Mouse (Mus musculus) heart, embryonic 14.5 days (tissue): ENCODE results near the gene Crygn. TPM values are rescaled to one million over a fixed set of nuclear protein-coding genes. Genes with fewer than 3 reads are reported as not detected.

Source experiments
- ATAC-seq: fragments of 200-750 bp; cut with Nextera tagmentation; 2 replicates; pipeline ENCODE4 v1.8.0; 2017; ENCODE audit warnings: low read depth, moderate TSS enrichment; ENCODE audit not compliant: insufficient number of reproducible peaks, insufficient read depth, low FRiP score
- H3K27ac ChIP-seq, 2 experiments: fragments of 200-500 bp in 1 of 2; fragments of 300-500 bp in 1 of 2; sonication (generic) in 1 of 2; replicated peaks in 1 of 2; 2 replicates each; pipeline ENCODE4 v1.5.1; 2012 to 2014; ENCODE audit warnings: low read depth in 2 of 2, low read length in 2 of 2, control low read depth in 1 of 2, mild to moderate bottlenecking in 1 of 2, mixed read lengths in 1 of 2; ENCODE audit not compliant: control insufficient read depth in 1 of 2, insufficient read depth in 1 of 2
- H3K27me3 ChIP-seq: fragments of 300-500 bp; sonication (generic); 2 replicates; pipeline ENCODE4 v1.6.1; 2014; ENCODE audit warnings: mild to moderate bottlenecking, low read length, control low read depth; ENCODE audit not compliant: control insufficient read depth, insufficient read depth
- H3K36me3 ChIP-seq: fragments of 300-500 bp; sonication (generic); 2 replicates; pipeline ENCODE4 v1.6.1; 2014; ENCODE audit warnings: mild to moderate bottlenecking, control low read depth, low read length, mixed read lengths; ENCODE audit not compliant: control insufficient read depth, insufficient read depth
- H3K4me1 ChIP-seq, 2 experiments: fragments of 200-500 bp in 1 of 2; fragments of 300-500 bp in 1 of 2; sonication (generic) in 1 of 2; 2 replicates each; pipeline ENCODE4 v1.6.1; 2012 to 2014; ENCODE audit warnings: low read length in 2 of 2, control low read depth in 1 of 2, mixed read lengths in 1 of 2; ENCODE audit not compliant: control insufficient read depth in 2 of 2, insufficient read depth in 2 of 2
- H3K4me2 ChIP-seq: fragments of 300-500 bp; sonication (generic); 2 replicates; pipeline ENCODE4 v1.6.1; 2014; ENCODE audit warnings: mild to moderate bottlenecking, low read length
- H3K4me3 ChIP-seq, 2 experiments: fragments of 200-500 bp in 1 of 2; fragments of 300-500 bp in 1 of 2; sonication (generic) in 1 of 2; 2 replicates each; pipeline ENCODE4 v1.5.1; 2012 to 2014; ENCODE audit warnings: low read length in 2 of 2, mild to moderate bottlenecking in 2 of 2, control low read depth in 1 of 2, low read depth in 1 of 2, moderate library complexity in 1 of 2; ENCODE audit not compliant: control insufficient read depth in 1 of 2, insufficient read depth in 1 of 2
- H3K9ac ChIP-seq: fragments of 300-500 bp; sonication (generic); 2 replicates; pipeline ENCODE4 v1.6.1; 2014; ENCODE audit warnings: mild to moderate bottlenecking, low read length
- H3K9me3 ChIP-seq: fragments of 300-500 bp; sonication (generic); 2 replicates; pipeline ENCODE4 v1.6.1; 2016; ENCODE audit warnings: low read length, control low read depth; ENCODE audit not compliant: control insufficient read depth
- WGBS: fragments of 180-500 bp; shearing (Covaris S2); extraction: QIAGEN DNeasy Blood & Tissue Kit; methylation state at CpG from one replicate; pipeline ENCODE4 v1.1.7; 2014; 5-methylcytosine and 5-hydroxymethylcytosine counted together
- polyA plus RNA-seq: library from polyadenylated mRNA; unstranded; fragments of >200 nt; fragmentation: Nextera tagmentation; extraction: Ambion mirVana; gene quantifications from 2 replicates; pipeline ENCODE4 v1.2.1, GENCODE M21; 2014

Gene Crygn
- polyA plus RNA-seq, 1 experiment from 2014 or later, result not detected

- no peak for ATAC-seq
- no peak overlapping the region for H3K4me2 ChIP-seq
- no peak overlapping the region for H3K4me3 ChIP-seq
- no peaks in the 10 kb centered on the region for H3K4me1 ChIP-seq
- no peak overlapping the region for H3K27ac ChIP-seq
- 67% methylated on average over 7 of the region's 7 CpGs for WGBS
- no peaks in the 10 kb centered on the region for H3K9me3 ChIP-seq
- no peak overlapping the region for H3K9ac ChIP-seq
- H3K27me3 ChIP-seq, result no peaks in the 10 kb centered on the region
- no peaks in the 10 kb centered on the region for H3K36me3 ChIP-seq
These were observed 35.2 kb upstream of the Crygn start for GRCm38 (mm10) chr5:24792961-24793360.

DNA sequence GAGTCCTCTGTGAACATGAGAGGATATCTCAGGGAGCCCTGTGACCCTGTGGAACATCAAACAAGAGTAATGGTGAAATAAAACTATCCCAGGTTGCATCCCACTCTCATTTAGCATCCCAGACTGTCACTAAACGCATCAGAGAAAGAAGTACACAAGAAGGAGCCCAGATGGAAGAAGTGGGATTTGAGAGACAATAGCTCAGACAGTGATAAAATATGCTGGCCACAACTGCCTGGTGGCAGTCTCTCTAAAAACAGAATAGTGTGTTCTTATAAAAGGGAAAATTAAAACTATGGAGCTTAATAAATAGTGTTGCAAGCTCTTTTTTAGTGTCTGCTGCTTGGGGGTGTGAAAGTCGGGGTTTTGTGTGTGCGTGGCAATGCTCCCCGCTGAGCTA, 25.1 kb upstream of the Crygn start:
- Histone ChIP-seq H3K9ac (no peak overlapping the region), H3K4me3 (no peak overlapping the region), H3K4me2 (no peak overlapping the region), H3K36me3 (no peaks in the 10 kb centered on the region), H3K27me3 (no peaks in the 10 kb centered on the region), H3K9me3 (0 out of 2 replicates have a peak, but pooled peaks cover 6% of the 10 kb centered on the region), H3K27ac (no peak overlapping the region), H3K4me1 (peaks cover 2 to 4% of the 10 kb centered on the region in 2 experiments; a peak in 1 of 4 replicates)
- WGBS, result 79% methylated on average over 4 of the region's 4 CpGs
- ATAC-seq, result no peak

DNA sequence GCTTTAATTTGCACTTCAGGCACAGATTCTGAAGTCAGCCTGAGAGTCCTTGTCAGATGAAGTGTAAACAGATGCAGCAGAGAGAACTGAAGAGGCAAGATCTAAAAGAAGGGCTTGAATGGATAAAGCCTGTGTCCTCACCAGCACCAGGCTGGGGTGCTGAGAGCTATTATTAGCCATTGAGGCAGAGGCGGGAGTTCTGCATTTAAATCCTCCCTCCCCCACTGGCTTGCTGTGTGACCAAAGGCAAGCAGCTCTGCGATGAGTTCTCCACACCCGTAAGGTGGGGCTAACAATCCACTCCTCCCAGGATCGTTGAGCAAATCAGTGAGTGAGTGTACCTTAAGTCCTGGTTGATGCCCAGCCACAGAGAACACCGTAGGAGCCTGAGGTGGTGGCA, 23.2 kb upstream of the Crygn start:
- no peaks in the 10 kb centered on the region for H3K27me3 ChIP-seq
- peak overlapping the region; percentile 45 for H3K4me2 ChIP-seq
- peak overlapping the region; percentile 16 to 45; a peak in 1 of 4 replicates for H3K27ac ChIP-seq
- H3K4me1 ChIP-seq, result peaks cover 2 to 4% of the 10 kb centered on the region in 2 experiments; a peak in 1 of 4 replicates
- ATAC-seq, result no peak
- 0 out of 2 replicates have a peak, but pooled peaks cover 6% of the 10 kb centered on the region for H3K9me3 ChIP-seq
- WGBS, result 9% methylated on average over 5 of the region's 5 CpGs
- H3K4me3 ChIP-seq, result no peak overlapping the region
- peak overlapping the region; percentile 42; the same call in 1 of the 2 replicates for H3K9ac ChIP-seq
- no peaks in the 10 kb centered on the region for H3K36me3 ChIP-seq

DNA sequence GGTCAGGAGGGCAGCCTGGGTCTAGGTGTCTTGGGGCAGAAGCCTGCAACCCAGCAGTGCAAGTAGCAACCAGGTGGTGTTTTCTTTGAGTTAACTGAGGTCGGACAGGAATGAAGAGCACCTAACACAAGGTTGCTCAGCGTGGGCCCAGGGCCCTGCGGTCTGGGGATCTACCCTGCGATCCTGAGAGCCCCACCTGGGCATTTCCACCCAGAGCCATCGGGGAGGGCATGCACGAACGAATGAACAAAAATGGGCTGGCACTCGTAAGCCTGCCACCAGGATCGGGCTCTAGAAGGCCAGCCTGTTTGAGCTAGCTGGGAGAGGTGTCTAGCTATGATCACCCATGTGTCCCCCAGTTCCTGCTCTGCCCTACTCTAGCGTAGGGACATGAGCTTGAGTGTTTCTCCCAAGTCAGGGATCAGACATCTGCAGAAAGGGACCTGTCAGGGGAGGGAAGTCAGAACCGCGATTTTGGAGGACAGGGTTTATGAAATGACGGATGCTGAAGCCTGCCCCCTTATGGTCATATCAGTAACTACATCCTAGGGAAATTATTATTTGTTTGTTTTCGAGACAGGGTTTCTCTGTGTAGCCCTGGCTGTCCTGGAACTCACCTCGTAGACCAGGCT, 22.2 kb upstream of the Crygn start:
- WGBS, result 46% methylated on average over 15 of the region's 15 CpGs
- Histone ChIP-seq H3K4me3 (no peak overlapping the region), H3K4me2 (no peak overlapping the region), H3K4me1 (peaks cover 2 to 4% of the 10 kb centered on the region in 2 experiments; a peak in 1 of 4 replicates), H3K9ac (no peak overlapping the region), H3K36me3 (no peaks in the 10 kb centered on the region), H3K27me3 (no peaks in the 10 kb centered on the region), H3K27ac (no peak overlapping the region), H3K9me3 (0 out of 2 replicates have a peak, but pooled peaks cover 2% of the 10 kb centered on the region)
- no peak for ATAC-seq

GRCm38 (mm10) chr5:24779321-24779720, 21.5 kb upstream of the Crygn start:
- Histone ChIP-seq H3K9ac (no peak overlapping the region), H3K36me3 (no peaks in the 10 kb centered on the region), H3K27me3 (no peaks in the 10 kb centered on the region), H3K9me3 (no peaks in the 10 kb centered on the region), H3K4me3 (no peak overlapping the region), H3K27ac (no peak overlapping the region), H3K4me1 (peaks cover 2 to 4% of the 10 kb centered on the region in 2 experiments; a peak in 1 of 4 replicates), H3K4me2 (no peak overlapping the region)
- no peak for ATAC-seq

- no peaks in the 10 kb centered on the region for H3K9me3 ChIP-seq
- WGBS, result 48% methylated on average over 13 of the region's 13 CpGs
- no peak; the same call in 1 of the 2 replicates for ATAC-seq
- no peak overlapping the region for H3K27ac ChIP-seq
- no peaks in the 10 kb centered on the region for H3K36me3 ChIP-seq
- H3K27me3 ChIP-seq, result no peaks in the 10 kb centered on the region
- peak overlapping the region; percentile 3 for H3K9ac ChIP-seq
- peak overlapping the region; percentile 26 for H3K4me2 ChIP-seq
- no peak overlapping the region for H3K4me3 ChIP-seq
- peaks cover 2 to 4% of the 10 kb centered on the region in 2 experiments; a peak in 1 of 4 replicates for H3K4me1 ChIP-seq
These were observed 21.0 kb upstream of the Crygn start for GRCm38 (mm10) chr5:24778843-24779140.

DNA sequence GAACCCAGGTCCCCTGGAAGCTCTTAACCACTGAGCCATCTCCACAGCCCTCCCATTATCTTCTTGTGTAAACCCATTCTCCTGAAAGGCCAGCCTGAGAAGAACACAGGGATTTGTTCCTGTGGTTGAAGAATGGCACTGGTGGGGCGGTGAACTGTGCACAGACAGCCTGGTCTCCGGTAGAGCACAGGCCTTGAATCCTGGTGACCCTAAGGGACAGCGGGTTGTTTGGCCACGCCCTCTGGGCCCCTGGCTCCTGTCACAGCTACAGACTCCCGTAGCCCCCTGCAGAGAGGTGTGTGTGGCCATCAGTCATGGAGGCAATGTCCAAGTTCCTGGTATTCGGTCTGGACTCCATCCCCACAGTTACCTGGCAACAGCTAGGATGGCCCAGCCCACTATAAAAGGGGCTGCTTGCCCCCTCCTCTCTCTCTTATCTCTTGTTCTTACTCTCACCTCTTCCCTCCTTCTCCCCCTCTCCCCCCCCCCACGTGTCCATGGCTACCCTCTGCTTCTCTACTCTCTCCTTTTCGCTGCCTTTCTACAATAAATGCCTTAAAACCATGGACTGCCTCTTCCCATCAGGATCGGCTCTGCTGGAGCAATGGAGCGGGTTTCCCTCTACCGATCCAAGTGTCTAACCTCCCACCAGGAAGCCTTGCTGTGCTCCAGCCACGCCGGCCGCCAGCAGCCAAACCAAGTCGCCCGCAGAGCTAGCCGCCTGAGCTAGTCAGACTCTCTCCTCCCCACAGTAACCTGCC, 20.5 kb upstream of the Crygn start:
- peak overlapping the region; percentile 3 for H3K9ac ChIP-seq
- H3K4me1 ChIP-seq, result peaks cover 2 to 4% of the 10 kb centered on the region in 2 experiments; a peak in 1 of 4 replicates
- no peak for ATAC-seq
- H3K27ac ChIP-seq, result no peak overlapping the region
- WGBS, result 21% methylated on average over 17 of the region's 17 CpGs
- no peaks in the 10 kb centered on the region for H3K36me3 ChIP-seq
- H3K4me3 ChIP-seq, result no peak overlapping the region
- no peaks in the 10 kb centered on the region for H3K27me3 ChIP-seq
- no peaks in the 10 kb centered on the region for H3K9me3 ChIP-seq
- peak overlapping the region; percentile 26 for H3K4me2 ChIP-seq
